Mouse (Mus musculus) liver, adult 2 months (tissue): ENCODE measurements around the gene Zfp160.

Experiments
- CTCF ChIP-seq: fragments of 200-500 bp; IDR thresholded peaks from 2 replicates; pipeline ENCODE4 v1.5.1; 2011; ENCODE audit warnings: low read depth, low read length, control low read depth
- POLR2A ChIP-seq: fragments of 200-500 bp; IDR thresholded peaks from 2 replicates; pipeline ENCODE4 v1.6.1; 2011; ENCODE audit warnings: low read length, control low read depth; ENCODE audit not compliant: insufficient read depth; ENCODE audit errors: extremely low read depth

DNA sequence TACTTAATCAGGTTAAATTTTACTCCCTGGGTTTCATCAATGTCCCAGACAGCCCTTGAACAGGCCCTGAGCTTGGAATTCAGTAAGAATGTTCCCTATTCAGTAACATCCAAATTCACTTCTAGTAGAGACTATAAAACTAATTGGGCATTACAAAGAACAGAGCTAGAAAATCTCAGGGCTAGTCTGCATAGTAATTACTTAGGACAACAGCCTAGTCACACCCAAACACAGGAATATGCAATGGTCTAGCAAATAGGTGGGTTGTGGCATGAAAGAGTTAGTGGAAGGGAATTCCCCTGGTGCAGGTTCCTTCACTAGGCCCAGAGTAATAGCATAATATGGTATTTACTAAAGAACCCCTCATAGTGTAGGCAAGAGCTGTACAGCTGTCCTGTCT, 58.3 kb downstream of the Zfp160 start:
- TF ChIP-seq CTCF: no peak
- TF ChIP-seq POLR2A: no peak
